Mouse (Mus musculus) hindbrain, embryonic 14.5 days (tissue): ENCODE measurements around the gene Jph4. TPM values are rescaled to one million over a fixed set of nuclear protein-coding genes. Genes with fewer than 3 reads are reported as not detected.

Experiments
- ATAC-seq: fragments of 200-750 bp; cut with Nextera tagmentation; 2 replicates; pipeline ENCODE4 v1.8.0; 2017; ENCODE audit warnings: moderate number of reproducible peaks, mild to moderate bottlenecking, moderate TSS enrichment, moderate library complexity; ENCODE audit not compliant: low FRiP score
- DNase-seq: peaks from one replicate; pipeline ENCODE4 v3.0.0-alpha.2; 2015; ENCODE audit warnings: low spot score
- H3K27ac ChIP-seq: fragments of 300-500 bp; sonication (generic); 2 replicates; pipeline ENCODE4 v1.5.1; 2014; ENCODE audit warnings: mild to moderate bottlenecking, moderate library complexity
- H3K27me3 ChIP-seq: fragments of 300-500 bp; sonication (generic); 2 replicates; pipeline ENCODE4 v1.6.1; 2014; ENCODE audit warnings: mild to moderate bottlenecking, low read length, mixed read lengths; ENCODE audit not compliant: control insufficient read depth, insufficient read depth
- H3K36me3 ChIP-seq: fragments of 300-500 bp; sonication (generic); replicated peaks from 2 replicates; pipeline ENCODE4 v1.6.1; 2014; ENCODE audit not compliant: control insufficient read depth, insufficient read depth
- H3K4me1 ChIP-seq: fragments of 300-500 bp; sonication (generic); replicated peaks from 2 replicates; pipeline ENCODE4 v1.6.1; 2014; ENCODE audit warnings: antibody characterized with exemption, low read length, mixed read lengths; ENCODE audit not compliant: control insufficient read depth, insufficient read depth
- H3K4me2 ChIP-seq: fragments of 300-500 bp; sonication (generic); replicated peaks from 2 replicates; pipeline ENCODE4 v1.6.1; 2014; ENCODE audit warnings: mild to moderate bottlenecking, moderate library complexity
- H3K4me3 ChIP-seq: fragments of 300-500 bp; sonication (generic); replicated peaks from 2 replicates; pipeline ENCODE4 v1.5.1; 2014; ENCODE audit warnings: mild to moderate bottlenecking, low read length
- H3K9ac ChIP-seq: fragments of 300-500 bp; sonication (generic); 2 replicates; pipeline ENCODE4 v1.6.1; 2014
- H3K9me3 ChIP-seq: fragments of 300-500 bp; sonication (generic); 2 replicates; pipeline ENCODE4 v1.6.1; 2016; ENCODE audit warnings: low read length; ENCODE audit not compliant: control insufficient read depth
- WGBS: fragments of 180-500 bp; shearing (Covaris S2); extraction: QIAGEN DNeasy Blood & Tissue Kit; methylation state at CpG from one replicate; pipeline ENCODE4 v1.1.7; 2014; 5-methylcytosine and 5-hydroxymethylcytosine counted together
- polyA plus RNA-seq: library from polyadenylated mRNA; unstranded; fragments of >200 nt; fragmentation: Nextera tagmentation; extraction: Ambion mirVana; gene quantifications from 2 replicates; pipeline ENCODE4 v1.2.1, GENCODE M21; 2014

Jph4 gene
- polyA plus RNA-seq, 1 experiment from 2014 or later: 35.4 TPM

GRCm38 (mm10) chr14:55150985-55151384, 34.2 kb upstream of the Jph4 start:
- 86% methylated on average over 5 of the region's 5 CpGs for WGBS
- ATAC-seq (no peak), DNase-seq (no peak)
- no peak overlapping the region for H3K4me3 ChIP-seq
- no peaks in the 10 kb centered on the region for H3K9me3 ChIP-seq
- no peaks in the 10 kb centered on the region for H3K27me3 ChIP-seq
- no peaks in the 10 kb centered on the region for H3K36me3 ChIP-seq
- no peak overlapping the region for H3K27ac ChIP-seq
- H3K4me1 ChIP-seq: peaks cover 9% of the 10 kb centered on the region
- no peak overlapping the region for H3K4me2 ChIP-seq
- no peak overlapping the region for H3K9ac ChIP-seq

- Histone ChIP-seq H3K27me3 (no peaks in the 10 kb centered on the region), H3K9me3 (no peaks in the 10 kb centered on the region), H3K4me3 (no peak overlapping the region), H3K27ac (no peak overlapping the region; the same call in 1 of the 2 replicates), H3K9ac (no peak overlapping the region), H3K4me1 (peaks cover 9% of the 10 kb centered on the region), H3K36me3 (no peaks in the 10 kb centered on the region), H3K4me2 (0 out of 2 replicates have a peak overlapping the region, but pooled peaks have one; percentile 2)
- WGBS: 51% methylated on average over 5 of the region's 5 CpGs
- ATAC-seq: peak; percentile 66
- DNase-seq: peak; percentile 45
Observed at GRCm38 (mm10) chr14:55149041-55149440, 32.3 kb upstream of the Jph4 start.

GRCm38 (mm10) chr14:55148363-55148915, 31.7 kb upstream of the Jph4 start:
- Histone ChIP-seq H3K9me3 (no peaks in the 10 kb centered on the region), H3K36me3 (no peaks in the 10 kb centered on the region), H3K27ac (no peak overlapping the region), H3K9ac (no peak overlapping the region), H3K4me1 (peaks cover 9% of the 10 kb centered on the region), H3K4me2 (no peak overlapping the region), H3K4me3 (no peak overlapping the region), H3K27me3 (no peaks in the 10 kb centered on the region)
- WGBS: 32% methylated on average over 5 of the region's 5 CpGs
- DNase-seq (peak; percentile 85), ATAC-seq (peak; percentile 73; the same call in 1 of the 2 replicates)

- 82% methylated on average over 12 of the region's 12 CpGs for WGBS
- Histone ChIP-seq H3K9ac (no peak overlapping the region), H3K4me2 (no peak overlapping the region), H3K9me3 (no peaks in the 10 kb centered on the region), H3K27ac (no peak overlapping the region), H3K27me3 (no peaks in the 10 kb centered on the region), H3K4me3 (no peak overlapping the region), H3K4me1 (peaks cover 9% of the 10 kb centered on the region), H3K36me3 (no peaks in the 10 kb centered on the region)
- DNase-seq (no peak), ATAC-seq (no peak)
Observed at GRCm38 (mm10) chr14:55146829-55147401, 30.2 kb upstream of the Jph4 start.

GRCm38 (mm10) chr14:55146324-55146723, 29.6 kb upstream of the Jph4 start:
- no peak for ATAC-seq
- no peak overlapping the region for H3K9ac ChIP-seq
- no peaks in the 10 kb centered on the region for H3K36me3 ChIP-seq
- DNase-seq: no peak
- no peaks in the 10 kb centered on the region for H3K27me3 ChIP-seq
- H3K9me3 ChIP-seq: no peaks in the 10 kb centered on the region
- WGBS: 75% methylated on average over 1 of the region's 1 CpGs
- H3K4me3 ChIP-seq: no peak overlapping the region
- peaks cover 9% of the 10 kb centered on the region for H3K4me1 ChIP-seq
- H3K4me2 ChIP-seq: no peak overlapping the region
- H3K27ac ChIP-seq: no peak overlapping the region

- no peak for DNase-seq
- H3K36me3 ChIP-seq: no peaks in the 10 kb centered on the region
- no peak overlapping the region for H3K9ac ChIP-seq
- no peak overlapping the region for H3K4me2 ChIP-seq
- H3K27me3 ChIP-seq: no peaks in the 10 kb centered on the region
- no peak overlapping the region for H3K4me3 ChIP-seq
- ATAC-seq: no peak
- H3K27ac ChIP-seq: no peak overlapping the region
- no peaks in the 10 kb centered on the region for H3K4me1 ChIP-seq
- no peaks in the 10 kb centered on the region for H3K9me3 ChIP-seq
- WGBS: 41% methylated on average over 7 of the region's 7 CpGs
Observed at GRCm38 (mm10) chr14:55139313-55139712, 22.6 kb upstream of the Jph4 start.

- H3K4me3 ChIP-seq: no peak overlapping the region
- H3K27me3 ChIP-seq: no peaks in the 10 kb centered on the region
- no peaks in the 10 kb centered on the region for H3K9me3 ChIP-seq
- H3K4me1 ChIP-seq: no peaks in the 10 kb centered on the region
- no peak overlapping the region for H3K27ac ChIP-seq
- 85% methylated on average over 8 of the region's 8 CpGs for WGBS
- H3K36me3 ChIP-seq: no peaks in the 10 kb centered on the region
- H3K9ac ChIP-seq: no peak overlapping the region
- no peak for DNase-seq
- ATAC-seq: no peak
- H3K4me2 ChIP-seq: no peak overlapping the region
Observed at GRCm38 (mm10) chr14:55135676-55136075, 18.9 kb upstream of the Jph4 start.

- H3K36me3 ChIP-seq: no peaks in the 10 kb centered on the region
- H3K4me1 ChIP-seq: peaks cover 15% of the 10 kb centered on the region
- H3K9ac ChIP-seq: no peak overlapping the region
- ATAC-seq (no peak), DNase-seq (no peak)
- WGBS: 65% methylated on average over 7 of the region's 7 CpGs
- no peak overlapping the region for H3K4me3 ChIP-seq
- no peak overlapping the region for H3K4me2 ChIP-seq
- H3K27me3 ChIP-seq: no peaks in the 10 kb centered on the region
- no peak overlapping the region for H3K27ac ChIP-seq
- no peaks in the 10 kb centered on the region for H3K9me3 ChIP-seq
Observed at GRCm38 (mm10) chr14:55126521-55126920, 9.8 kb upstream of the Jph4 start.

GRCm38 (mm10) chr14:55125711-55126110, 9.0 kb upstream of the Jph4 start:
- 83% methylated on average over 5 of the region's 5 CpGs for WGBS
- ATAC-seq (no peak), DNase-seq (no peak)
- Histone ChIP-seq H3K4me2 (no peak overlapping the region), H3K9me3 (no peaks in the 10 kb centered on the region), H3K27me3 (no peaks in the 10 kb centered on the region), H3K4me3 (no peak overlapping the region), H3K9ac (no peak overlapping the region), H3K36me3 (no peaks in the 10 kb centered on the region), H3K27ac (no peak overlapping the region), H3K4me1 (peaks cover 15% of the 10 kb centered on the region)
